Mouse (Mus musculus) heart, postnatal 0 days (tissue): ENCODE results near the gene Slc6a18.

Experiments
- CTCF ChIP-seq: IDR thresholded peaks from 2 replicates; pipeline ENCODE4 v1.5.1; 2016; ENCODE audit warnings: antibody characterized with exemption, control low read depth, low read depth
- EP300 ChIP-seq: IDR thresholded peaks from 2 replicates; pipeline ENCODE4 v1.6.1; 2016; ENCODE audit warnings: antibody characterized with exemption, low read depth

DNA sequence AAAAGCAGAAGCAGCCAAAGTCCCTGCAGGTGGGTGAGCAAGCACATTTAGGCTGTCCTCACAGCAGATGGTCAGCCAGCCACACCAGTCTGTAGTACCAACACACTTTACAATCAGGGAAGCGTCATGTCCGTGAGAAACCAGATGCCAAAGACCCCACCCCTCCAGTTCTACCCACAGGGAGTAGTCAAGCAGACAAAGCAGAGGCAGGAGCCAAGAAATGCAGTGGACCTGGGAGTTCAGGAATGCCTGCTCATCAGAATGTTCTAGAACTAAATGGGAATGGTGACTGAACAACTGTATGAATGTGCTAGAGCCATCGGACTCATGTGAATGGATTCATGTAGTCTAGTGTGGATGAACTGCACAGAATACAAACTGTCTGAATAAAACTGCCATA lies 9.8 kb upstream of the Slc6a18 start:
- no peak for TF ChIP-seq CTCF
- no peak for TF ChIP-seq EP300
